Mouse (Mus musculus) 416B (cell line): ENCODE measurements around the gene Slc25a20.
A peak's percentile ranks its signal among the peaks of the same experiment; 100 is the strongest.
"Not testable (repeated sequence)": the region's sequence is repeated elsewhere in the genome, so short reads cannot be mapped to it uniquely, and the experiment has no call there.

Experiments used
- DNase-seq: peaks from one replicate; pipeline ENCODE4 v3.0.0; 2011; ENCODE audit warnings: low read depth

Slc25a20 gene

DNA sequence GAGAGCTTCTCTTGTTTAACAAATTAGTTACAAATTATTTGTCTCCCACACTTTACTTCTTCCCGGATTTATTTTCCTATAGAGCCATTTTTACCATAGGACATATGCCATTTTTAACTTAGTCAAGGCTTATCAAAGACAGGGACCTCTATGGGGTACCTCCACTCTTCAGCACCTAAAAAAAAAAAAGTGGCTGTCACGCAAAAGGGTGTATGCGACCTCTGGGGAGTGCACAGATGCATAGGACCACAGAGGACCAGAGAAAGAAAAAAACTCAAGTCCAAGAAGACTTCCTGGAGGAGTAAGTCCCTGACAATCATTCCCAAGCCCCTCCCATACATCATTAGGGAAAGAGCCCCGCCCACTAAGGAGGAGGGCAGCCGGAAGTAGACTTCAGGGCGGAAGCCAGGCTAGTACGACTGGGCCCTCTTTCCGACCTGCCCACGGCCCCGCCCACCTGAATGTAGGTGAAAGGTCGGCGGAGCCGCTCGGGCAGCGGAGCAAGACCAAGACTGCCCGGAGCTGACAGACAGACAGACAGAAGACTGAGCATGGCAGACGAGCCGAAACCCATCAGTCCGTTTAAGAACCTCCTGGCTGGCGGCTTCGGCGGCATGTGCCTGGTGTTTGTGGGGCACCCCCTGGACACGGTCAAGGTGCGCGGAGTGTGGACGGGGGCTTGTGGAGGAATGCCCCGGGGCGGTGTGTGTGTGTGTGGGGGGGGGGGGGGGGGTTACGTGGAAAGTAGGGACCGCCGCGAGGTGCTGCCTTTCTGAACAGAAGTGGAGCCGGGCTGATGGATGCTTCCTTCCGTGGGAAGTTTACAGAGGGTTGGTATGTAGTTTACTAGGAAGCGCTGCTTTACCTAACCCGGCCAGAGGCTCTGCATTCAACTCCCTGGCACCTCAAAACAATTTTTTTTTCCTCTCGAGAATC is at the start of gene Slc25a20:
Slc25a20 (plus strand) TSS at position 412 of the 936 bp plus-strand sequence.
- peak; percentile 93 for DNase-seq

GRCm38 (mm10) chr9:108617301-108617700 is 44.6 kb upstream of the Slc25a20 start:
- no peak for DNase-seq

- no peak for DNase-seq
Observed at GRCm38 (mm10) chr9:108626498-108626897, 35.4 kb upstream of the Slc25a20 start.

- DNase-seq: peak; percentile 59
Observed at GRCm38 (mm10) chr9:108628141-108628540, 33.7 kb upstream of the Slc25a20 start.

- peak; percentile 59 for DNase-seq
Observed at GRCm38 (mm10) chr9:108630683-108631082, 31.2 kb upstream of the Slc25a20 start.

GRCm38 (mm10) chr9:108631631-108632256 is 30.1 kb upstream of the Slc25a20 start:
- peak; percentile 55 for DNase-seq

GRCm38 (mm10) chr9:108632375-108632774 is 29.5 kb upstream of the Slc25a20 start:
- DNase-seq: no peak

GRCm38 (mm10) chr9:108633846-108634245 is 28.0 kb upstream of the Slc25a20 start:
- no peak for DNase-seq

DNA sequence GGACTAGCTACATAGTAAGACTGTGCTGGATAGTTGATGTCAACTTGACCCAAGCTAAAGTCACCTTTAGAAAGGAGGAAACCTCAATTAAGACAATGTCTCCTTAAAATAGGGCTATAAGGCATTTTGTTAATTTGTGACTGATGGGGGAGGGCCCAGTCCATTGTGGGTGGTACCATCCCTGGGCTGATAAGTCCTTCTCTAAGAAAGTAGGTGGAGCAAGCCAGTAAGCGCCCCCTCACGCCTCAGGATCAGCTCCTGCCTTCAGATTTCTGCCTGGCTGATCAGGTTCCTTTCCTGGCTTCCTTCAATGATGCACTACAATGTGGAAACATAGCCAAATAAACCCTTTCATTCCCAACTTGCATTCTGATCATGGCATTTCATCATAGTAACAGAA is 26.5 kb upstream of the Slc25a20 start:
- no peak for DNase-seq

DNA sequence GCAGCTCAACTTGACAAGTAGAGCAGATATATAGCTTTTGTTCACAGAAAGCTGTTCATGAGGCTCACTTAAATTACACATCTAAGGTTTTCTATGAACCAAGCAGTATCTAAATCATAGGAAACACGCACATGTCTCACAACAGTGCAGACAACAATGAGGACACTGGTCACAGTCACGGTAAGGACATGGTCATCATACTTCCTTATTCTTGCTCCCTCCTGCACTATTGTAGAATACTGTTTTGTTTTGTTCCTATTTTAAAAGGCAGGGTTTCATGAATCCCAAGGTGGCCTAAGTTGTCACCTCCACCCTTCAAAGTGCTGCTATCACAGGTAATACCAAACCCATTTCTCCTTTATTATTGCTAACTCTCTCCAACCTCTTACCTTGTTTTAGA is 22.1 kb upstream of the Slc25a20 start:
- DNase-seq: no peak

DNA sequence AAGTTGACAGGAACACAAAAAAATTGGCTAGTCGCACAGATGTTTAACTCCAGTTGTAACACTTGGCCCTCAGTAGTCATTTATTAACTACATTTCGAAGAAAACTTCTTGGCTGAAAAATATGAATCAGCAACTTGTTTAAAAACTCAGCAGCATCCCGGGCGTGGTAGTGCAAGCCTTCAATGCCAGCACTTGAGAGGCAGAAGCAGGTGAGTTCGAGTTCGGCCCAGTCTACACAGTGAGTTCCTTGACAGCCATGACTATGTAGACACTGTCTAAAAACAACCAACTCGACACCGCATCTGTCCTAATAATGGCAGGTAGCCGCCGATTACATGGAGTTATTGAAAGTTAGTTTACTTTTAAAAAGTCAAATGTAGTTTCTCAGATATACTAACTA is 13.7 kb upstream of the Slc25a20 start:
- DNase-seq: peak; percentile 55

- peak; percentile 95 for DNase-seq
Observed at GRCm38 (mm10) chr9:108648611-108649560, 13.0 kb upstream of the Slc25a20 start, which contains the start of gene Arih2. TSS of gene Arih2 (minus strand) at chr9:108649386.

- no peak for DNase-seq
Observed at GRCm38 (mm10) chr9:108649561-108650440, 12.1 kb upstream of the Slc25a20 start.

GRCm38 (mm10) chr9:108654566-108655464 is 7.1 kb upstream of the Slc25a20 start:
- DNase-seq: peak; percentile 24

DNA sequence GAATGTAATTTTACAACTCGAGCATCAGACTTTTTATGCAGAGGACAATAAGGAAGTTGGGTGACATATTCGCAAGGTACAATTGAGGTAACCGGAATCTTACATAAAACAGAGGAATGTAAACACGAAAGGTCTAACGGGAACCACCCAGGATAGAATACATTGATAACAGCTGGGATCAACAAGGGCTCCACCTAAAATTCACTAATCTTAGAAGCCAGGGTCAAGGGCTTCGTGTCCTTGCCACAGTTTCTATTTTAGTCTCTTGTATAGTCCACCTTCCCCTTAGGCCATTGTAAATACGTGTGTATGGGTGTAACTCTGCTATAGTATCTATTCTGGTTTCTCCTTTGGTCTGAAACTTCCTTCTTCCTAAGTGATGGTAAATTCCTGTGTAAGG is 6.0 kb upstream of the Slc25a20 start:
- DNase-seq: not testable (repeated sequence)

DNA sequence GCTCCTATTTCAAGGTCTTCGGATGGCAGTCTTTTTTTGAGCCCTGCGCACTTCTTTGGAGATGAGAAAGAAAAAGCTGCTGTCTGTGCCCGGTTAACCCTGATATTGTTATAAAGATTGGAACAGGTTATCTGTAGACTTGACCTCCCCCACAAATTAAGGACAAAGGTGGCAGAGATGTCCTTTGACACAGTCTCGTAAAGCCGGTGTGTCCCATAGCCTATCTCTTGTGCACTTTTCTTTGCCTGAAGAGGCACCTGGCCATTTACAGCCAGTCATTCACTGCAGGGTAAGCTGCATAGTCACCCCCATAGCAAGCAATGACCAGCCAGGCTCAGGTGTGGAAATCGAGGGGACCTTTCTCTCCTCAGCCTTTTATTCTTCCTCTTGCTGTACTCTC is 772 bp downstream of the Slc25a20 start:
- DNase-seq: no peak

DNA sequence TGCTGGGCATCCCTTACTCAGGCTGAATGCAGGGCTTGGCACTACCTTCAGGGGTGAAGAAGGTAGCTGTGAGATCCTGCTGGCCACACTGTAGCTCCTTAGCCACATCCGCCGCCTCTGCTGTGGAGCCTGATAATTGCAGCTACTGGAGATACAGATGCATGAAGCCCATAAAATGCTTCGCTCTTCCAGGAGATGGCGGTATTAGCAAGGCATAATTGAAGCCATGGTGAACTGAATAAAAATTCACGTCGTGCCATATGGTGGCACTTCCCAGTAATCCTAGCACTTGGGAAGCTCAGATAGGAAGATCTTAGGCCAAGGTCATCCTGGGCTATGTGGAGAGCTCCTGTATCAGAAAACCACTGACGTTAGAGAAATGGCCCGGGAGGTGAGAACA is 8.0 kb downstream of the Slc25a20 start:
- DNase-seq: peak; percentile 51

DNA sequence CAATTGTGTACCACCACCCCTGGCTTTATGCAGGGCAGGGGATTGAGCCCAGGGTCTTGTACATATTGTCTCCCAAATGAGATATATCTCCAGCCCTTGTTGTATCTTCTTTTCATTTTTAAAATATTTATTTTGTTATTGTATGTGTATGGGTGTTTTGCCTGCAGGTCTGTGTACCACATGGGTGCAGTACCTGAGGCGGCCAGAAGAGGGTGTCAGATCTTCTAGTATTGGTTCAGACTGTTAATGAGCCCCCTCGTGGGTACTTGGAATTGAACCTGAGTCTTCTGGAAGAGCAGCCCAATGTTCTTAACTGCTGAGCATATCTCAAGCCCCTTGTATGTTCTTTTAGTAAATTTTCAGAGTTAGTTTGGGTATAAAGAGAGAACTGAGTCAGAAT is 11.3 kb downstream of the Slc25a20 start:
- DNase-seq: peak; percentile 21

- DNase-seq: no peak
Observed at GRCm38 (mm10) chr9:108680026-108680425, 18.1 kb downstream of the Slc25a20 start.

DNA sequence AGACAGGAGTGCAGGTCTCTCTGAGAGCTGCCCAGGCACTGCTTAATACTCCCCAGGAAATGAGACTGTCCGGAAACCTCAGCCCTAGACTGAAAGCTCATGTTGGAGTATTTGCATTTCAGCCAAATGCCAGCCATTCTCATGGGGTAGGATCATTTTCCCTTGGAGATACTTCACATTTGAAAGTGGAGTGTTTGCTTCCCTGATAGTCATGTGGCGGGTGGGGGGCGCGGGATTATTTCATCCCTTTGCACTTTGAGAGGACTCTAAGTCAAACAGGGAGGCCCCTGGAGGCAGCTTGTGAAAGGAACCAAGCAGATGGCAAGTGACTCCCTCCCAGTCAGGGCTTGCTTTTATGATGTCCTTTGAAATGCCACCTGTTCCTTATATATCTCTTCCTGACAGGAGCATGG is 24.6 kb downstream of the Slc25a20 start:
- DNase-seq: no peak
